Mouse (Mus musculus) ES-Bruce4 (cell line): ENCODE results near the gene Map7d1.

ENCODE experiments used
- CTCF ChIP-seq: IDR thresholded peaks from one replicate; pipeline ENCODE4 v1.8.1; 2011; ENCODE audit warnings: low read depth, low read length
- EP300 ChIP-seq: IDR thresholded peaks from 2 replicates; pipeline ENCODE4 v1.6.1; 2011; ENCODE audit warnings: low read depth, low read length; ENCODE audit not compliant: insufficient read depth
- POLR2A ChIP-seq: IDR thresholded peaks from one replicate; pipeline ENCODE4 v1.8.1; 2011; ENCODE audit warnings: low read length; ENCODE audit not compliant: insufficient read depth

DNA sequence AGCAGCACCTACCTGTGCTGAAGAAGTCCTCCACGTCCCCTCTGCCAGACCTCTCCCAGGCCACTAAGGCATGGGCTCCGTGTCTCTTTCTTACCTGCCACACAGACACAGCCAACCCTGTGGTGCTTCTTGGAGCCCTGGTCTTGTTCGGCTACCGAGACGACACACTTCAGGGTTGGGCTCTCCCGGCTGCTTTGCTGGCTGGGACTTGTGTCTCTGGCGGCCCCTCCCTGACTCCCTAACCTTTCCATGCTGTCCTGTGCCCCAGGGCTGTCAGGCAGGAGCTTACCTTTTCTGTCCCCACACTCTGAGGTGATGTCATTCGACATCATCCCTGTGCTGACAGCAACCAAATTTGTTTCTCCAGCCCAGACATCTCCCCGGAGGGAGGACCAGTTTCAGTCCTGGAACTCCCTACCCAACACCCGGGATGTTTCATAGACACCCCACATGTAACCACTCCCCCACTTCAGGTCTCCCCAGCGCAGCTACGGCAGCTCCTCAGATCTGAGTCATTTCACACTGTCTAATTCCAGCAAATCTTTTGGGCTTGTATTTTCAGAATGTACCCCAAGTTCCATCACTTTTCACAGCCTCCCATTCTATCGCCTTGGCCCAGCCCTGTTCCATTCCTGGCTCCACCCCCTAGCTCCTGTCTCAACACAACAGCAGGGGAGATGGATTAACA, 9.8 kb downstream of the Map7d1 start:
- TF ChIP-seq POLR2A (no peak), CTCF (no peak), EP300 (no peak)
